Mouse (Mus musculus): ENCODE results near the gene Sec62. TPM values are rescaled to one million over a fixed set of nuclear protein-coding genes. Genes with fewer than 3 reads are reported as not detected.

Gene Sec62
- total and polyA plus RNA-seq, 2 experiments from 2014 or later = 17.7 to 76.0 TPM

- Histone ChIP-seq H3K36me3 (replicated peaks; ENCODE audit: control insufficient read depth, insufficient read depth, low read length) (peaks cover 8% of the 10 kb centered on the region; the same call in 1 of the 2 replicates), H3K4me3 (ENCODE audit: low read depth, low read length) (no peak overlapping the region), H3K4me1 (ENCODE audit: control insufficient read depth, insufficient read depth) (no peaks in the 10 kb centered on the region), H3K4me2 (ENCODE audit: low read depth, low read length) (no peak overlapping the region), H3K9me3 (replicated peaks; ENCODE audit: control insufficient read depth, low read length) (no peaks in the 10 kb centered on the region), H3K27ac (ENCODE audit: low read depth) (no peak overlapping the region), H3K9ac (replicated peaks; ENCODE audit: low read depth, low read length) (no peak overlapping the region), H3K27me3 (ENCODE audit: control insufficient read depth, insufficient read depth, low read length) (no peaks in the 10 kb centered on the region)
- WGBS = 89% methylated on average over 5 of the region's 5 CpGs
- ATAC-seq (ENCODE audit: insufficient read depth, low read depth) (no peak), DNase-seq (ENCODE audit: low spot score) (no peak)
- no peak for TF ChIP-seq EP300 (IDR thresholded peaks at IDR 0.05; ENCODE audit: low read depth)
- no peak for TF ChIP-seq CTCF (IDR thresholded peaks at IDR 0.05; ENCODE audit: low read depth)
These were observed 33.4 kb downstream of the Sec62 start for GRCm38 (mm10) chr3:30826069-30826468.

GRCm38 (mm10) chr3:30831848-30832606, 39.4 kb downstream of the Sec62 start:
- DNase-seq (ENCODE audit: low spot score) (no peak), ATAC-seq (ENCODE audit: insufficient read depth, low read depth) (no peak)
- no peaks in the 10 kb centered on the region for H3K27me3 ChIP-seq (ENCODE audit: control insufficient read depth, insufficient read depth, low read length)
- H3K4me1 ChIP-seq (ENCODE audit: control insufficient read depth, insufficient read depth) = no peaks in the 10 kb centered on the region
- H3K36me3 ChIP-seq (replicated peaks; ENCODE audit: control insufficient read depth, insufficient read depth, low read length) = no peaks in the 10 kb centered on the region
- H3K9ac ChIP-seq (replicated peaks; ENCODE audit: low read depth, low read length) = no peak overlapping the region
- WGBS = 63% methylated on average over 15 of the region's 15 CpGs
- no peak overlapping the region for H3K4me3 ChIP-seq (ENCODE audit: low read depth, low read length)
- no peaks in the 10 kb centered on the region for H3K9me3 ChIP-seq (replicated peaks; ENCODE audit: control insufficient read depth, low read length)
- no peak overlapping the region for H3K27ac ChIP-seq (ENCODE audit: low read depth)
- no peak for TF ChIP-seq CTCF (IDR thresholded peaks at IDR 0.05; ENCODE audit: low read depth)
- no peak for TF ChIP-seq EP300 (IDR thresholded peaks at IDR 0.05; ENCODE audit: low read depth)
- H3K4me2 ChIP-seq (ENCODE audit: low read depth, low read length) = no peak overlapping the region

- H3K27ac ChIP-seq (ENCODE audit: low read depth) = no peak overlapping the region
- H3K4me2 ChIP-seq (ENCODE audit: low read depth, low read length) = no peak overlapping the region
- TF ChIP-seq EP300 (IDR thresholded peaks at IDR 0.05; ENCODE audit: low read depth) (no peak), CTCF (IDR thresholded peaks at IDR 0.05; ENCODE audit: low read depth) (no peak)
These were observed 40.6 kb downstream of the Sec62 start for GRCm38 (mm10) chr3:30833254-30833653.

GRCm38 (mm10) chr3:30845755-30846154, 53.1 kb downstream of the Sec62 start:
- Histone ChIP-seq H3K27me3 (ENCODE audit: control insufficient read depth, insufficient read depth, low read length) (no peaks in the 10 kb centered on the region), H3K4me1 (ENCODE audit: control insufficient read depth, insufficient read depth) (no peaks in the 10 kb centered on the region), H3K4me2 (ENCODE audit: low read depth, low read length) (no peak overlapping the region), H3K4me3 (ENCODE audit: low read depth, low read length) (no peak overlapping the region), H3K27ac (ENCODE audit: low read depth) (no peak overlapping the region), H3K36me3 (replicated peaks; ENCODE audit: control insufficient read depth, insufficient read depth, low read length) (no peaks in the 10 kb centered on the region), H3K9ac (replicated peaks; ENCODE audit: low read depth, low read length) (no peak overlapping the region), H3K9me3 (replicated peaks; ENCODE audit: control insufficient read depth, low read length) (no peaks in the 10 kb centered on the region)
- 80% methylated on average over 2 of the region's 2 CpGs for WGBS
- DNase-seq (ENCODE audit: low spot score) (no peak), ATAC-seq (ENCODE audit: insufficient read depth, low read depth) (no peak)
- TF ChIP-seq EP300 (IDR thresholded peaks at IDR 0.05; ENCODE audit: low read depth) = no peak
- TF ChIP-seq CTCF (IDR thresholded peaks at IDR 0.05; ENCODE audit: low read depth) = no peak

More at GRCm38 (mm10) chr3:30833254-30833653, 40.6 kb downstream of the Sec62 start:
- Histone ChIP-seq H3K4me1 (ENCODE audit: control insufficient read depth, insufficient read depth) (no peaks in the 10 kb centered on the region), H3K27me3 (ENCODE audit: control insufficient read depth, insufficient read depth, low read length) (no peaks in the 10 kb centered on the region), H3K9ac (replicated peaks; ENCODE audit: low read depth, low read length) (no peak overlapping the region), H3K9me3 (replicated peaks; ENCODE audit: control insufficient read depth, low read length) (peaks cover 7% of the 10 kb centered on the region; the same call in 1 of the 2 replicates), H3K36me3 (replicated peaks; ENCODE audit: control insufficient read depth, insufficient read depth, low read length) (no peaks in the 10 kb centered on the region), H3K4me3 (ENCODE audit: low read depth, low read length) (no peak overlapping the region)
- DNase-seq (ENCODE audit: low spot score) = no peak
- no peak for ATAC-seq (ENCODE audit: insufficient read depth, low read depth)
- 74% methylated on average over 3 of the region's 3 CpGs for WGBS

GRCm38 (mm10) chr3:30847413-30847812, 54.7 kb downstream of the Sec62 start:
- Histone ChIP-seq H3K4me1 (ENCODE audit: control insufficient read depth, insufficient read depth) (no peaks in the 10 kb centered on the region), H3K27me3 (ENCODE audit: control insufficient read depth, insufficient read depth, low read length) (no peaks in the 10 kb centered on the region), H3K4me2 (ENCODE audit: low read depth, low read length) (no peak overlapping the region), H3K4me3 (ENCODE audit: low read depth, low read length) (no peak overlapping the region), H3K9me3 (replicated peaks; ENCODE audit: control insufficient read depth, low read length) (no peaks in the 10 kb centered on the region), H3K27ac (ENCODE audit: low read depth) (no peak overlapping the region), H3K36me3 (replicated peaks; ENCODE audit: control insufficient read depth, insufficient read depth, low read length) (no peaks in the 10 kb centered on the region), H3K9ac (replicated peaks; ENCODE audit: low read depth, low read length) (no peak overlapping the region)
- WGBS = 40% methylated on average over 1 of the region's 1 CpGs
- ATAC-seq (ENCODE audit: insufficient read depth, low read depth) (no peak), DNase-seq (ENCODE audit: low spot score) (no peak)
- TF ChIP-seq CTCF (IDR thresholded peaks at IDR 0.05; ENCODE audit: low read depth) (no peak), EP300 (IDR thresholded peaks at IDR 0.05; ENCODE audit: low read depth) (no peak)

GRCm38 (mm10) chr3:30851422-30851821, 58.7 kb downstream of the Sec62 start:
- Histone ChIP-seq H3K4me1 (ENCODE audit: control insufficient read depth, insufficient read depth) (no peaks in the 10 kb centered on the region), H3K4me2 (ENCODE audit: low read depth, low read length) (no peak overlapping the region), H3K9ac (replicated peaks; ENCODE audit: low read depth, low read length) (no peak overlapping the region), H3K27ac (ENCODE audit: low read depth) (no peak overlapping the region), H3K36me3 (replicated peaks; ENCODE audit: control insufficient read depth, insufficient read depth, low read length) (no peaks in the 10 kb centered on the region), H3K27me3 (ENCODE audit: control insufficient read depth, insufficient read depth, low read length) (no peaks in the 10 kb centered on the region), H3K9me3 (replicated peaks; ENCODE audit: control insufficient read depth, low read length) (no peaks in the 10 kb centered on the region), H3K4me3 (ENCODE audit: low read depth, low read length) (no peak overlapping the region)
- TF ChIP-seq EP300 (IDR thresholded peaks at IDR 0.05; ENCODE audit: low read depth) (no peak), CTCF (IDR thresholded peaks at IDR 0.05; ENCODE audit: low read depth) (no peak)
- DNase-seq (ENCODE audit: low spot score) (no peak), ATAC-seq (ENCODE audit: insufficient read depth, low read depth) (no peak)
- WGBS = 74% methylated on average over 5 of the region's 6 CpGs
